Mouse (Mus musculus) G1E-ER4 (cell line): ENCODE measurements around the gene Gm49387. TPM values are rescaled to one million over a fixed set of nuclear protein-coding genes. Genes with fewer than 3 reads are reported as not detected.

ENCODE experiments used
- GATA1 ChIP-seq: IDR thresholded peaks from one replicate; pipeline ENCODE4 v1.8.0; 2012; ENCODE audit warnings: low read length, inconsistent platforms
- polyA plus RNA-seq: library from polyadenylated mRNA; stranded (reverse); fragments of >175 nt; gene quantifications from 2 replicates; pipeline ENCODE4 v1.2.3, GENCODE M21; 2012

Gm49387 gene
- polyA plus RNA-seq, 1 experiment: not detected

DNA sequence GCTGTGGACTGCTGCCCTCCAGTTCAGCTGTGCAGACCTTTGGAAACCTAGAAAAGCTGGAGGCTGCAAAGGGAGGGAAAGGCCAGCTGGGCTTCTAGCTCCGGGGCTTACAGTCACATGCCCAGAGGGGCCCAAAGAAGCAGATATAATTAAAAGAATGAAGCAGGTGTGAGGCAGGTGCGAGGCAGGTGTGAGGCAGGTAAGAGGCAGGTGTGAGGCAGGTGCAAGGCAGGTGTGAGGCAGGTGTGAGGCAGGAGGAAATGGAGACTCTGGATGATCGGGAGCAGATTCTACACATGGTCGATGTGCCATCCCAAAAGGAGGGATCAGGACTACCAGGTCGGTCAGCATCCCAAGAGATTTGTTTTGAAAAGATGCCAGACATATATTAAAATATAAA, 69.3 kb downstream of the Gm49387 start:
- no peak for TF ChIP-seq GATA1

DNA sequence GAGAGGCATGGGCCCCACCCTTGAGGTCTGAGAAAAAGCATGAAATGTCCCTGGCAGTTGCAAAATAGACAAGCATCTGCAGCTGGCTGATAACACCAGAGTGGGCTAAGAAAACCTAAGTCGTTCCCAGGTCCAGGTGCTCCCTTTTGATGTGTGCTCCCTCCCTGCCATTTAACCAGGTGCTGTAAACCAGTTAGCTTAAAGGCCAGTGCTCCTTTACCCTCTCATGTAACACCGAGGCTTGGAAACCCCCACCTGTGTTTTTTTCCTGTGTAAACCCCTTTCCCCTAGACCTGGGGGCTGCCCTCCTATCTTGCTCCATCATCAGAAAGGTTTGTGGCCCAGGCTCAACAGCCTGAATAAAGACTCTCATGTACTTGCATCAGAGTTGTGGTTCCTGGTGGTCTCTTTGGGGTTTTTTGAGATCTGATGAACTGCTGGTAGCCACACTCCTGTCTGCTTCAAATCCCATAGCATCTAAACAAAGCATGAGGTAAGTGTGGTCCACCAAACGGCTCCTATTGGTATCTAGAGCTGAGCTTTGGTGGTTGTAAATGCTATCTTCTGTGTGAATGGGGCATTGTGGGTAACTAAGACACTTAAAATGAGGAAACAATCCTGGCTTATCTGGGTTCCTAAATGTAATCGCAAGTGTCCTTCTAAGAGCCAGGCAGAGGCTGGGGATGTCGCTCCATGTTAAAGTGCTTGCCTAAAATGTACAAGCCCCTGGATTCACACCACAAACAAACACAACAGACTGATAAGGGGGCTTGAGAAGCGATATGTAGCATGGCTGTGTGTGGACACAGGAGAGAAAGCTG, 70.3 kb downstream of the Gm49387 start:
- no peak for TF ChIP-seq GATA1

DNA sequence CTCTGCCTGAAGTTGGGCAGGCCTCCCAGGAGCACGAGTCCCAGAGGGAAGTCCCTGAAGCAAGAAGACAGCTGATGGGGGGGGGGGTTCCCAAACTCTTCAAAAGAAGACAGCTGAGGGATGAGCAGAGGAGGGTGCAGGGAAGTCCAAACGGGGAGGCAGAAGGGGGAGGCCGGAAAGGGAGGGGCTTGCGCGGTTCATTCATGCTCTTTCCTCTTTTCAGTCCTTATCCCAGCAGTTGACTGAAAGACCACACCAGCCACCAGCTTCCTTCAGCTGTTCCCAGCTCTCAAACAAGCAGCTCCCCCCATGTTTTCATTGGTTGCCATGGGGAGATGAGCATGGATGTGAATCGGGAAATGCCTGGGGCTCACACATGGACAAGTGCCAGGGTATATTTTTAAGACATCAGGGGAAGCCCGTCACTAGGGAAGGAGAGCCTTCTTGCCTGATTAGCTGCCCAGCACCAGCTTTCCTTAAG, 71.5 kb downstream of the Gm49387 start:
- no peak for TF ChIP-seq GATA1

- no peak for TF ChIP-seq GATA1
These were observed 75.0 kb downstream of the Gm49387 start for GRCm38 (mm10) chr14:31565478-31566212.

- TF ChIP-seq GATA1: no peak
These were observed 76.1 kb downstream of the Gm49387 start for GRCm38 (mm10) chr14:31564452-31565179.

DNA sequence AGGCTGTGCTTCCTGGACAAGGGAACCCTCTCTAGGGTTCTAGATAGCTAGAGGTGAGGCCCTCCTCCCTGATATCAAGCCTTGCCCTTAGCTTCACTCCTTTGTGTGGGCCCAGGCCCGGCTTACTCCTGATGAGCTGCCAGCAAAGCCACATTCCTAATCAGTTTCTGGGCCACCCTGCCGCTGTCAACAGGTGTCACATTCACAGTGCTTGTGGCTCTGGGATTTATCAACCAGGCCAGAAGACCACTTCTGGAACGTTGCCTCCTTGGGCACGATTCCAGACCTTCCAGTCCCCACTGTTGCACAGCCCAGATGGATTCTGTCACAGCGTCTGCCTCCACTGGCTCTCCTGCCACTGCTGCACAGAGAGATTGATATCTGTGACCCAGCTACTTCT, 79.8 kb downstream of the Gm49387 start:
- no peak for TF ChIP-seq GATA1

GRCm38 (mm10) chr14:31559216-31559615, 81.5 kb downstream of the Gm49387 start:
- TF ChIP-seq GATA1: no peak

GRCm38 (mm10) chr14:31557784-31558183, 82.9 kb downstream of the Gm49387 start:
- TF ChIP-seq GATA1: no peak

GRCm38 (mm10) chr14:31557273-31557672, 83.4 kb downstream of the Gm49387 start:
- TF ChIP-seq GATA1: no peak

DNA sequence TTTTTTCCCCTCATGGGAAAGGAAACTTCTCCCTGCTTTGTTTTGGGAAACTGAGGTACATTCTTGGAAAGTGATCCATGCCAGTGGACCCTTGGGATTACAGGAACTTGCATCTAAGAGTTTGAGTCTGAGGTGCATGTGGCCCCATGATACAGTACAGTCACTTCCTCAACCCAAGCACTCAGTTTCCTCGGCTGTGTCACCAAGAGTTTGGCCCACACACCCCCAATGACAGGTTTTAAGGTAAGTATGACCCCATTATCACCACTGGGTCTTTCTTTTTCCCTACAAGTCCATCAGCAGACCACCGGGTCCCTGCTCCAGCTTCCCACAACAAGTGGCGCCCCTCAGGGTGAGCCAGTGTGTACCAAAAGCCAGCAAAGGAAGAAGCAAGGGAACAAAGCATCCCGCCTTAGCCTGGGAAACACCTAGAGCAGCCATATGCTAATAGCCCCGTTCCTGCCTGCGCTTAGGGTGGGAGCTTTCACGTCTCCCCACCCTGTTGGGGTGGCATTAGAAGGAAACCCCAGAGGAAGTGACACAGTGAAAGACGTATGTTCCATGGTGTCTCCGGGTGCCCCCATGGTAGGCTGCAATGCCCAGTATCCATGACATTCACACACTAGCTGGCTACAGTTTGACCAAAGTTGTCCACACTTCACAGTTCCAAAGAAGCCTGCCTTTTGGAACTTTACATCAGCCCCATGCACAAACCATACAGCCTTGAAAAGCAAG, 84.0 kb downstream of the Gm49387 start:
- TF ChIP-seq GATA1: no peak

GRCm38 (mm10) chr14:31555963-31556434, 84.7 kb downstream of the Gm49387 start:
- no peak for TF ChIP-seq GATA1

GRCm38 (mm10) chr14:31555021-31555420, 85.7 kb downstream of the Gm49387 start:
- TF ChIP-seq GATA1: no peak

DNA sequence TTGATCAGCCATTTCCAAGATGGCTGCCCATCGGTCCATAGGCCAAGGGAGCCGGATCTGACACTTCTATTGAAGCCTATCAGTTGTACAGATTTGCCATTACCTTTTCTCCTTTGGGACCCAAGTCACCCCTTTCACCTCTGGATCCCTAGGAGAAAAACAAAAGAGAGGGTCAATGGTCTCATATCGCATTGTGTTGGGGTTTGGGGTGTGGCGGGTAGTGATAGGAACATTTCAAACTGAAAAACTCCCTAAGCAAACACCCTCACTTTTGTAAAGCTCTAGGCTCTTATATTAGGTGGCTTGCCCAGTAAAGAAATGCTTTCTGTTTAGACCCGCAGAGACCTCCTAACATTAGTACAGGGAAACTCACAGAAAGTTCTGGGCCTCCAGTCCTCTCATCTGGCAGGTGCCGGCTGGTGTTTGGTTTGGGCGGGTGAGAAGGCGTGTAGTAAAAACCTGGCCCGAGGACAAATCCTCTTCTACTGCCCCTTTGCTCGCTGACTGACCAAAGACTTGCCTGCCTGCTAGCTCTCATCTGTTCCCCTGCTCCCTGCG, 96.7 kb downstream of the Gm49387 start:
- no peak for TF ChIP-seq GATA1

DNA sequence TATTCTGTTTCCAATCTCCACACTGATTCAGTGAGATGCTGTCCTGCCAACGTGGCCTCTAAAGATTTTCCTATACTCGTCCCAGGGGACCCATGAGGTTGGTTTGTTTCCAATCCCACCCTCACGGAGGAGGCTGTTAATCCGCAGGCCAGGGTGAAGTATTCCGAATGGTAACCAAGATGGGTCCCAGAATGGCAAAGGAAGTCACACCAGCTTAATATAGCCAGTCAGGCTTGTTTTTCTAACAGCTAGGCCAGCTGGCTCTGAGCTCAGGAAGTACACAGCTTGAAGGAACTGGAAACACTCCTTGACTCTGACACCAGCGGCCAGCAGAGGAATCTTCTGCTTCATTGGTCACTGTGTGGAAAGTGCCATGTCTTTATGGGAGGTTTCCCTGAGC, 103.4 kb downstream of the Gm49387 start:
- no peak for TF ChIP-seq GATA1

DNA sequence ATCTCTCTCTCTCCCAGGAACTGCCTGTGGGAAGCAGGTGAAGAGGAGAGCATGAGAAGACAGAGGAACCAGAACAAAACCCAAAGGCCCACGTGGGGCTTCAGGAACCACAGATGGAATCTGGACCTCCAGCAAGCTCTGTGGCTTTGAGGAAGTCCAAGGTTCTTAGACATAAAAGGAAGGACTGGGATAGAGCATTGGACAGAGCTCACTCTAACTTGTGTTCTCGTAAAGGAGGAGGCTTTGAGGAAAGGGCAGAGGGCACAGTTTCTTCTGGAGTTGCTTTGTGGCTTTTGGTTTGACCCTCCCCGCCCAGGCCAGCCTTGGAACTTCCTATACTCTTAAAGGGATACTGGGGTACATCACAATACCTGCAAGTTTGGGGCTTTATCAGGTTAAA, 108.0 kb downstream of the Gm49387 start:
- no peak for TF ChIP-seq GATA1
